Mouse (Mus musculus) kidney, embryonic 14.5 days (tissue): ENCODE measurements around the gene Mroh8. TPM values are rescaled to one million over a fixed set of nuclear protein-coding genes. Genes with fewer than 3 reads are reported as not detected.

Source experiments
- ATAC-seq: fragments of 200-750 bp; cut with Nextera tagmentation; 2 replicates; pipeline ENCODE4 v1.8.0; 2017; ENCODE audit warnings: moderate number of reproducible peaks, mild to moderate bottlenecking, moderate TSS enrichment, moderate library complexity; ENCODE audit not compliant: low FRiP score, low TSS enrichment
- H3K27ac ChIP-seq: fragments of 300-500 bp; sonication (generic); 2 replicates; pipeline ENCODE4 v1.5.1; 2014; ENCODE audit warnings: low read depth, mild to moderate bottlenecking, low read length, moderate library complexity, mixed read lengths
- H3K27me3 ChIP-seq: fragments of 300-500 bp; sonication (generic); 2 replicates; pipeline ENCODE4 v1.6.1; 2014; ENCODE audit warnings: mild to moderate bottlenecking, low read length; ENCODE audit not compliant: control insufficient read depth, insufficient read depth
- H3K36me3 ChIP-seq: fragments of 300-500 bp; sonication (generic); 2 replicates; pipeline ENCODE4 v1.6.1; 2014; ENCODE audit warnings: low read length, mixed read lengths; ENCODE audit not compliant: control insufficient read depth, insufficient read depth
- H3K4me1 ChIP-seq: fragments of 300-500 bp; sonication (generic); 2 replicates; pipeline ENCODE4 v1.6.1; 2014; ENCODE audit warnings: low read length, mixed read lengths; ENCODE audit not compliant: control insufficient read depth, insufficient read depth
- H3K4me2 ChIP-seq: fragments of 300-500 bp; sonication (generic); replicated peaks from 2 replicates; pipeline ENCODE4 v1.6.1; 2014; ENCODE audit warnings: low read depth, mild to moderate bottlenecking, low read length
- H3K4me3 ChIP-seq: fragments of 300-500 bp; sonication (generic); 2 replicates; pipeline ENCODE4 v1.5.1; 2014; ENCODE audit warnings: mild to moderate bottlenecking, low read length
- H3K9ac ChIP-seq: fragments of 300-500 bp; sonication (generic); 2 replicates; pipeline ENCODE4 v1.6.1; 2014; ENCODE audit warnings: low read depth, mild to moderate bottlenecking, low read length, moderate library complexity
- H3K9me3 ChIP-seq: fragments of 300-500 bp; sonication (generic); 2 replicates; pipeline ENCODE4 v1.6.1; 2016; ENCODE audit warnings: low read length; ENCODE audit not compliant: control insufficient read depth
- WGBS: fragments of 180-500 bp; shearing (Covaris S2); extraction: QIAGEN DNeasy Blood & Tissue Kit; methylation state at CpG from one replicate; pipeline ENCODE4 v1.1.7; 2014; 5-methylcytosine and 5-hydroxymethylcytosine counted together
- polyA plus RNA-seq: library from polyadenylated mRNA; unstranded; fragments of >200 nt; fragmentation: Nextera tagmentation; extraction: Ambion mirVana; gene quantifications from 2 replicates; pipeline ENCODE4 v1.2.1, GENCODE M21; 2014

Gene Mroh8
- 0.26 and 0.89 TPM in 2 replicates for polyA plus RNA-seq

DNA sequence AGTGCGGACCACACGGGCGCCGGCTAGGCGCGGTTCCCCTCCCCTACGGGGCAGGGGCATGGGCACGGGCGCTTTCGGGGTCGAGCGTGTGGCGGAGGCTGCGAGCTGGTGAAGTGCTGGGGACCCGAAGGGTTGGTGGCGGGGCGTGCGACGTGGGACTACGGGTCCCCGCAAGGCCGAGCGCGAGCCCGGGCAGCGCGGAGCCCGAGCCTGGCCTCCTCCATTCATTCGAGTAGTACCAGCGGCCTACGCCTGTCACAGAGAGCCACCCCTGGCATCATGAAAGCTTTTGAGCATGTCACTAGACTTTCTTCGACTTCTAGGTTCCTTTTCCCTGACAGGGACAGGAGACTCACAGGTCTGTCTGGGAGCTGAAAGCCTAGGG is at the start of gene Mroh8:
Mroh8 (minus strand) TSS at position 134 of the 385 bp plus-strand sequence.
- no peaks in the 10 kb centered on the region for H3K27me3 ChIP-seq
- ATAC-seq = peak; percentile 56
- 0% methylated on average over 31 of the region's 32 CpGs for WGBS

DNA sequence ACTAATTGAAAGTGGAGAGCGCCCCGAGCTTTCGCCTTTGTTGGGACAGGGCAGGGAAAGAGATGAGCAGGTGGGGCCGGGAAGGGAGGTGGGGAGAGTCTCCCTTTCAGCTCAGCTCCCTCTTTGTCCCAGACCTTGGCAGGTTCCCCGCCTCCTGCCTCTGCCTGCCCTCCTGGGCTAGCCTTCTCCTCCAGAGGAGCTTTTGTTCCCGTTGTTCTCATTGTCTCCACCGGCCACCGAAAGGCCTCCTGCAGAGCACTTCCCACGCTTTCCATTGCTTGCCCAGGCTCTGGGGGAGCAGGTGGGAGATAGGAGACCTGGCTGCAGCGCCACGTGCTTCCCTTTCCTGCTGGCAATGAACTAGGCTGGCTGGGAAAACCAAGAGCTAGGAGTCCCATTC is 49.2 kb upstream of the Mroh8 start:
- no peak for ATAC-seq
- H3K27ac ChIP-seq = no peak overlapping the region

More for the DNA sequence above, at the start of gene Mroh8:
- Histone ChIP-seq H3K9ac (peak within 1 kb of the TSS; percentile 74), H3K9me3 (no peaks in the 10 kb centered on the region), H3K36me3 (peaks cover 22% of the 10 kb centered on the region), H3K4me1 (peaks cover 16% of the 10 kb centered on the region), H3K4me3 (peak within 1 kb of the TSS; percentile 78), H3K27ac (peak within 1 kb of the TSS; percentile 93), H3K4me2 (peak within 1 kb of the TSS; percentile 75)

DNA sequence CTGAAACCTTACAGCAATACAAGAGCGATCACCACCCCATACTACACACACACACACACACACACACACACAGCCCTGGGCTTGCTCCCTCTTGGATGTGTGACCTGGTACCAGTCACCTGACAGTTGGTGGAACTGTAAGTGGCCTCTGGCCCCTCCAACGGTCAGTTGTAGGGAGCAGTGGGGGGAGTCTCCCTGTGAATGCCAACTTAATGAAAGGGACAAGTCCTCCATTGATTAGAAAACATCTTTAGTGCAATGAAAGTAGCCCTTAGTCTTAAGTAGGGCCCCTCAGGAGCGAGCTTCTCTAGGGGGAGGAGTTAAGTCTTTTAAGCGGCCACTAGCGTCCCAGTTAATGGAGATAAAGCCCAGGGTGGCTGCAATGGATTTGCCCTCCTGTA is 48.8 kb upstream of the Mroh8 start:
- WGBS = 43% methylated on average over 5 of the region's 5 CpGs
- H3K27ac ChIP-seq = no peak overlapping the region
- H3K36me3 ChIP-seq = peaks cover 44% of the 10 kb centered on the region
- no peak overlapping the region for H3K9ac ChIP-seq
- no peak overlapping the region for H3K4me3 ChIP-seq
- H3K9me3 ChIP-seq = no peaks in the 10 kb centered on the region
- H3K27me3 ChIP-seq = no peaks in the 10 kb centered on the region
- ATAC-seq = no peak
- H3K4me2 ChIP-seq = no peak overlapping the region
- H3K4me1 ChIP-seq = no peaks in the 10 kb centered on the region

More for the DNA sequence above, 49.2 kb upstream of the Mroh8 start:
- Histone ChIP-seq H3K4me3 (no peak overlapping the region), H3K4me2 (no peak overlapping the region), H3K9ac (no peak overlapping the region), H3K4me1 (no peaks in the 10 kb centered on the region), H3K36me3 (peaks cover 39% of the 10 kb centered on the region), H3K9me3 (no peaks in the 10 kb centered on the region), H3K27me3 (no peaks in the 10 kb centered on the region)
- 31% methylated on average over 11 of the region's 11 CpGs for WGBS

DNA sequence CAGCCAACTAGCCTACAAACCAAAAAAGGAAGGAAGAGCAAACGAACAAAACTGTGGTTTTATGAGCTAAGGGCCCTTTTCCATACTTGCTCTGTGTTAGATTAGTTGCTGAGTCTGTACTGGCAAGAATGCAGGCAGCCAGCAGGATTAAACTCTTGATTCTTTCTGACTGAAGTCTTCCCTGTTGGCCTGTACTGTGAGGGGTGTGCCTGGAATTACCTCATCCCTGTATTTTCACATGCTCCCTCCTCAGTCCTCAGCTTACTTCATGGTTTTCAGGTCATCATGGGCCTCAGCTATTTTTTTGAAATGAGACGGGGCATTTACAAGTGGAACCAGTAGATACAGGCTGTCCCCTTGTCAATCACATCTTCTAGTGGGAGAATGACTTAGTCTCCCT is 45.9 kb upstream of the Mroh8 start:
- ATAC-seq = no peak
- peaks cover 72% of the 10 kb centered on the region for H3K36me3 ChIP-seq

DNA sequence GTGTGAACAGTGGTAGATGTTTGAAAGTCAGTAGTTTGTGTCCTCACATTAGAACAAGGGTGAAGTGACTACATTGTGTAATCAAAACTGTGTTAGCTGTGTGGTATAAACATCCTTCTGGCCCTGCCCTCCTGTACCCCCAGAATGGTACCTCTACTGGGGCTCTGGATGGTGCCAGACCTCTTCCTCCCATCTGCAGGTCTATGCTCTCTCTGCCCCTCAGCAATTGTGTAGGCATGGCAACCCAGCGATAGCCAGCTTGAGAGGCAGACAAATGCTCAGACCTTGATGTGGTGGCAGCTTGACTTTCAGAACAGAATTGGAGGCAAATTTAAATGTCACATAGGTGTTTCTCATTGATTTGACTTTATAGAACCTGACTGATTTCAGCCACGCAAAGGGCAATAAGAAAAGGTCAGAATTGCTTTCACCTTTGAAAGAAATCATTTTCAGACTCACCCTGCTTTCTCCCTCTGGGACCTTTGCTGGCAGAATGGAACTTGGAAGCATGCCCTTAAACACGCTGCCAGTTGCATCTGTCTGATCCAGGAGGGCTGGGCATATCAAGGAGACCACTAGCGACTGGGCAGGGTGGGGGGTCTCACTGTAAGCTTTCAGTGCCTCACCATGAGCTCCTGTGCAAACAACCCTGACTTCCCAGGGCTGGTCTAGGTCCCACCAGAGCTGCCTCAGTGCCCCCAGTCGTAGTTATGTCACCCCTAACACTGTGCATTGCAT is 42.8 kb upstream of the Mroh8 start:
- Histone ChIP-seq H3K27ac (no peak overlapping the region), H3K9ac (no peak overlapping the region), H3K27me3 (no peaks in the 10 kb centered on the region), H3K4me3 (no peak overlapping the region), H3K36me3 (peaks cover 93% of the 10 kb centered on the region), H3K4me2 (no peak overlapping the region), H3K9me3 (no peaks in the 10 kb centered on the region), H3K4me1 (no peaks in the 10 kb centered on the region)
- WGBS = 86% methylated on average over 5 of the region's 5 CpGs
- no peak for ATAC-seq

More for the DNA sequence above, 45.9 kb upstream of the Mroh8 start:
- no peak overlapping the region for H3K4me3 ChIP-seq
- WGBS = 91% methylated on average over 2 of the region's 2 CpGs
- no peak overlapping the region for H3K27ac ChIP-seq
- H3K4me1 ChIP-seq = no peaks in the 10 kb centered on the region
- H3K9ac ChIP-seq = no peak overlapping the region
- no peak overlapping the region for H3K4me2 ChIP-seq
- no peaks in the 10 kb centered on the region for H3K27me3 ChIP-seq
- H3K9me3 ChIP-seq = no peaks in the 10 kb centered on the region

DNA sequence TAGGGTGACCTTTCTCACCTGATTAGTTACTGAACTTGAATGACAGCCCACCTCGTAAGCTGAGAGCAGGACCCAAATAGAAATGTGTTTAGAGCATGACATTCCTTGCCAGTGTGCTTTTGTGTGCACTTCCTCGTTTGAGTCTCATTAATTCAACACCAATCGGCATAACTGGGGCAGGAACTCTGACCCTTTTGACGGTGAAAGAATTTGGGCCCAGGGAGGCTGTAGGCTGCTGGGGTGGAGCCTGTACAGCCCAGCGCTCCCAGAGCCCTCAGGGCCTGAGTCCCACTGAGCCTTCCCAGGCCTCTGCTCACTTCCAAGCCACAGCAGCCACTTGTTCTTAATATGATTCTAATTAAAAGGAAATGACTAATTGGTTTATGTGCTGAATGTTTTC is 41.5 kb upstream of the Mroh8 start:
- no peak for ATAC-seq
- WGBS = 70% methylated on average over 5 of the region's 5 CpGs

DNA sequence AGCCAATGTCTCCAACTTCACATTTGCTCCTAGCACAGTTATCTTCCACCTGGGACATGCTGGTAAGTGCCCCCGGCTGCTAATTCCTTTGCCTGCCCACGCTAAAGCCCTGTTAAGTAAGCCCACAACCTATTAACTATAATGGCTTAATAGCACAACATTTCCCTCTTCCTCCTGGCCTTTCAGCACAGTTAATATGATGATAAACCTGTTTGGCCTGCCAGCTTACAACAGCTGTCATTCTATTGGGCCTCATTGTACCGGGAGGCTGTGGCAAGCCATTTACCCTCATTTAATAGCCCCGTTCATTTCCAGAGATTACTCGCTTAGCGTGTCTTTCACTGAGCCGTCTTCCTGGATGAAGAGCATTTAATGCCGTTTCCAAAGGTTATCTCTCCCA is 40.8 kb upstream of the Mroh8 start:
- Histone ChIP-seq H3K36me3 (peaks cover 94% of the 10 kb centered on the region), H3K9ac (no peak overlapping the region), H3K9me3 (no peaks in the 10 kb centered on the region), H3K4me2 (no peak overlapping the region), H3K4me3 (no peak overlapping the region), H3K27me3 (no peaks in the 10 kb centered on the region), H3K27ac (no peak overlapping the region), H3K4me1 (no peaks in the 10 kb centered on the region)
- ATAC-seq = no peak
- 66% methylated on average over 8 of the region's 8 CpGs for WGBS

More for the DNA sequence above, 41.5 kb upstream of the Mroh8 start:
- Histone ChIP-seq H3K4me2 (no peak overlapping the region), H3K4me3 (no peak overlapping the region), H3K36me3 (peaks cover 93% of the 10 kb centered on the region), H3K27me3 (no peaks in the 10 kb centered on the region), H3K9me3 (no peaks in the 10 kb centered on the region), H3K9ac (no peak overlapping the region), H3K4me1 (no peaks in the 10 kb centered on the region), H3K27ac (no peak overlapping the region)

DNA sequence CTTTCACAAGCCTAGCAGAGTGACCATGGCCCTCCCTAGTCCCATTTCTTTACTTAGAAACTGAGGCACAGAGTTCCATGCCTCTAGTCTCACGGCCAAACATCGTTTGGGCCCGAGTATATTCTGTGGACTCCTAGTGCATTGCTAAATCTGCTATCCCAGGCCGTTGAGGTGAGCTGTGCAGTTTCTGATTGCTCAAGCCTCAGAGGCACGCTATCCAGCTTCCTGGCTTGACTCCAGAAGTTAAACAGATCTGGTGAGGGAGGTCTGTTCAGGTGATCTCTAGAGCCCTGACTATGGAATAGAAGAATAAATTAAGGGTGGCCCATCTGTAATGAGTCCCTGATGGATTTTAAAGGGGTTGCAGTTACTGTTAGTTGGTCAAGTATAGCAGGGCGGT is 37.9 kb upstream of the Mroh8 start:
- no peak for ATAC-seq
- Histone ChIP-seq H3K9me3 (no peaks in the 10 kb centered on the region), H3K4me1 (no peaks in the 10 kb centered on the region), H3K27ac (no peak overlapping the region), H3K4me3 (no peak overlapping the region), H3K4me2 (no peak overlapping the region), H3K27me3 (no peaks in the 10 kb centered on the region), H3K36me3 (peaks cover 94% of the 10 kb centered on the region), H3K9ac (no peak overlapping the region)
- 91% methylated on average over 6 of the region's 6 CpGs for WGBS

DNA sequence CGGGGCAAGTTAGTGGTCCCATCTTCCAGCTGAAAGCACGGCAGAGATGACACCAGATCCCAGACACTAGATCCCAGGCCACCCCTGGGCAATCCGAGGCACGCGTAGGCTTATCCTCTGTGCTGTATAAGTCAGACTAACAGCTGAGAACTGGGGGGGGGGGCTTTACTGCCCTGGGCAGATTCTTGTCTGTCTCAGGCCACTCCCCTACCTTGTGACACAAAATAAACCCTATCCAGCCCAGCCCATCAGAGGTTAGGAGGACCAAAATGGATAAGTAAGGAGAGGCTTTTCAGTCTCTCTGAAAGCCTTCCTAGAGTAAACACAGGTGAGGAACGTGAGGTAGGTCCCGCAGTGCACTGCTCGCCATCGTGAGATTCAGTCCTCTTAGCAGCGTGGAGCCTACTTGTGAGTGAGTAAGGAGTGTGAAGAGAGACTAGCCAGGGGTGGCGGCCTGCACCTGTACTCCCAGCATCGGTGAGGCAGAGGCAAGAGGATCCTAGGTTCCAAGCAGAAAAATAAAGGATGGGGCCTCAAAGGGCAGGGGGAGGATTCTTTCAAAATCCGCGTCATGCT is 37.1 kb upstream of the Mroh8 start:
- Histone ChIP-seq H3K9ac (no peak overlapping the region), H3K4me3 (no peak overlapping the region), H3K9me3 (no peaks in the 10 kb centered on the region), H3K27me3 (no peaks in the 10 kb centered on the region), H3K4me2 (no peak overlapping the region), H3K27ac (no peak overlapping the region), H3K4me1 (no peaks in the 10 kb centered on the region), H3K36me3 (peaks cover 94% of the 10 kb centered on the region)
- ATAC-seq = no peak
- WGBS = 90% methylated on average over 14 of the region's 14 CpGs
